Mouse (Mus musculus): ENCODE results near the gene Mrps18c.

GRCm38 (mm10) chr5:100753407-100753806, 45.0 kb upstream of the Mrps18c start:
- TF ChIP-seq POLR2A (IDR thresholded peaks at IDR 0.05; ENCODE audit: insufficient read depth, low read length) = no peak
- TF ChIP-seq CTCF (IDR thresholded peaks at IDR 0.05; ENCODE audit: low read depth, low read length) = no peak
